Mouse (Mus musculus): ENCODE results near the gene Rbfox1.

DNA sequence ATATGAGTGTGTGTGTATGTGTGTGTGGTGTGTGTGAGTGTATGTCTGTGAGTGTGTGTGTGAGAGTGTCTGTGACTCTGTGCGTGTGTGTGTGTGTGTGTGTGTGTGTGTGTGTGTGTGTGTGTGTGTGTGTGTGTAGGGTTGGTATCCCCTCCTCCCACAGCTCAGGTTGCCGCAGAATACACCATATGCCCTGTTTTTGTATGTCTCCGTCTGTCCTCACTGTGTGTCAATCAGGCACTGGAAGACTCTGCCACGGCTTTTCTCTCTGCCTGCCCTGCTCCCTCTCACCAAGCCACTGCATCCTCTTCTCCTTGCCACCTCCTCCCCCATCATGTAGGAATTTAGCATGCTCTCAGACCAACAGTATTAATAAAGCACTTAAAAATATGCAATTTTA is 1084.8 kb downstream of the Rbfox1 start:
- TF ChIP-seq CTCF (IDR thresholded peaks at IDR 0.05; ENCODE audit: low read depth) (no peak), EP300 (optimal IDR thresholded peaks at IDR 0.05) (no peak)
